Mouse (Mus musculus): ENCODE data around the gene Cnn3. TPM values are rescaled to one million over a fixed set of nuclear protein-coding genes. Genes with fewer than 3 reads are reported as not detected.

Gene Cnn3
- total and polyA plus RNA-seq, 2 experiments = 92.4 to 146 TPM

GRCm38 (mm10) chr3:121448029-121448468, 21.8 kb downstream of the Cnn3 start:
- Histone ChIP-seq H3K4me3 (ENCODE audit: insufficient read depth, low read depth, low read length) (no peak overlapping the region), H3K27me3 (ENCODE audit: control insufficient read depth, insufficient read depth, low read length) (no peaks in the 10 kb centered on the region), H3K27ac (replicated peaks; ENCODE audit: insufficient read depth, low read depth, low read length) (peak overlapping the region; percentile 38), H3K36me3 (ENCODE audit: control insufficient read depth, insufficient read depth, low read length) (peaks cover 28% of the 10 kb centered on the region), H3K9ac (ENCODE audit: low read depth, low read length) (peak overlapping the region; percentile 16), H3K79me2 (ENCODE audit: control insufficient read depth, insufficient read depth, low read length) (peaks cover 42% of the 10 kb centered on the region), H3K4me1 (ENCODE audit: control insufficient read depth, insufficient read depth, low read length) (peaks cover 36% of the 10 kb centered on the region)
- WGBS = 25% methylated on average over 11 of the region's 11 CpGs
- TF ChIP-seq CTCF (IDR thresholded peaks at IDR 0.05; ENCODE audit: low read depth, low read length) = no peak
- TF ChIP-seq POLR2A (IDR thresholded peaks at IDR 0.05; ENCODE audit: extremely low read depth, insufficient read depth, low read length) = no peak
- peak; percentile 62 for DNase-seq (ENCODE audit: extremely low read depth, low read depth, low spot score)

- Histone ChIP-seq H3K36me3 (ENCODE audit: control insufficient read depth, insufficient read depth, low read length) (peaks cover 28% of the 10 kb centered on the region), H3K9ac (ENCODE audit: low read depth, low read length) (no peak overlapping the region), H3K79me2 (ENCODE audit: control insufficient read depth, insufficient read depth, low read length) (peaks cover 38% of the 10 kb centered on the region), H3K27me3 (ENCODE audit: control insufficient read depth, insufficient read depth, low read length) (no peaks in the 10 kb centered on the region), H3K4me1 (ENCODE audit: control insufficient read depth, insufficient read depth, low read length) (peaks cover 34% of the 10 kb centered on the region), H3K27ac (replicated peaks; ENCODE audit: insufficient read depth, low read depth, low read length) (peak overlapping the region; percentile 38), H3K4me3 (ENCODE audit: insufficient read depth, low read depth, low read length) (no peak overlapping the region)
- WGBS = 48% methylated on average over 8 of the region's 8 CpGs
- DNase-seq (ENCODE audit: extremely low read depth, low read depth, low spot score) = peak; percentile 34
- no peak for TF ChIP-seq POLR2A (IDR thresholded peaks at IDR 0.05; ENCODE audit: extremely low read depth, insufficient read depth, low read length)
- TF ChIP-seq CTCF (IDR thresholded peaks at IDR 0.05; ENCODE audit: low read depth, low read length) = no peak
These were observed 22.3 kb downstream of the Cnn3 start for GRCm38 (mm10) chr3:121448606-121449005.

- no peak overlapping the region for H3K4me3 ChIP-seq (ENCODE audit: insufficient read depth, low read depth, low read length)
- peak overlapping the region; percentile 66 for H3K27ac ChIP-seq (replicated peaks; ENCODE audit: insufficient read depth, low read depth, low read length)
- peaks cover 30% of the 10 kb centered on the region; the same call in 1 of the 2 replicates for H3K79me2 ChIP-seq (ENCODE audit: control insufficient read depth, insufficient read depth, low read length)
- DNase-seq (ENCODE audit: extremely low read depth, low read depth, low spot score) = peak; percentile 92
- peaks cover 36% of the 10 kb centered on the region for H3K36me3 ChIP-seq (ENCODE audit: control insufficient read depth, insufficient read depth, low read length)
- H3K9ac ChIP-seq (ENCODE audit: low read depth, low read length) = peak overlapping the region; percentile 59; the same call in 1 of the 2 replicates
- H3K27me3 ChIP-seq (ENCODE audit: control insufficient read depth, insufficient read depth, low read length) = no peaks in the 10 kb centered on the region
- TF ChIP-seq POLR2A (IDR thresholded peaks at IDR 0.05; ENCODE audit: extremely low read depth, insufficient read depth, low read length) = no peak
- peaks cover 27% of the 10 kb centered on the region for H3K4me1 ChIP-seq (ENCODE audit: control insufficient read depth, insufficient read depth, low read length)
- WGBS = 33% methylated on average over 8 of the region's 8 CpGs
These were observed 23.2 kb downstream of the Cnn3 start for GRCm38 (mm10) chr3:121449527-121449926.

- TF ChIP-seq CTCF (IDR thresholded peaks at IDR 0.05; ENCODE audit: low read depth, low read length) = no peak
- TF ChIP-seq POLR2A (IDR thresholded peaks at IDR 0.05; ENCODE audit: extremely low read depth, insufficient read depth, low read length) = no peak
- 93% methylated on average over 10 of the region's 10 CpGs for WGBS
These were observed 25.1 kb downstream of the Cnn3 start for GRCm38 (mm10) chr3:121451404-121451803.

DNA sequence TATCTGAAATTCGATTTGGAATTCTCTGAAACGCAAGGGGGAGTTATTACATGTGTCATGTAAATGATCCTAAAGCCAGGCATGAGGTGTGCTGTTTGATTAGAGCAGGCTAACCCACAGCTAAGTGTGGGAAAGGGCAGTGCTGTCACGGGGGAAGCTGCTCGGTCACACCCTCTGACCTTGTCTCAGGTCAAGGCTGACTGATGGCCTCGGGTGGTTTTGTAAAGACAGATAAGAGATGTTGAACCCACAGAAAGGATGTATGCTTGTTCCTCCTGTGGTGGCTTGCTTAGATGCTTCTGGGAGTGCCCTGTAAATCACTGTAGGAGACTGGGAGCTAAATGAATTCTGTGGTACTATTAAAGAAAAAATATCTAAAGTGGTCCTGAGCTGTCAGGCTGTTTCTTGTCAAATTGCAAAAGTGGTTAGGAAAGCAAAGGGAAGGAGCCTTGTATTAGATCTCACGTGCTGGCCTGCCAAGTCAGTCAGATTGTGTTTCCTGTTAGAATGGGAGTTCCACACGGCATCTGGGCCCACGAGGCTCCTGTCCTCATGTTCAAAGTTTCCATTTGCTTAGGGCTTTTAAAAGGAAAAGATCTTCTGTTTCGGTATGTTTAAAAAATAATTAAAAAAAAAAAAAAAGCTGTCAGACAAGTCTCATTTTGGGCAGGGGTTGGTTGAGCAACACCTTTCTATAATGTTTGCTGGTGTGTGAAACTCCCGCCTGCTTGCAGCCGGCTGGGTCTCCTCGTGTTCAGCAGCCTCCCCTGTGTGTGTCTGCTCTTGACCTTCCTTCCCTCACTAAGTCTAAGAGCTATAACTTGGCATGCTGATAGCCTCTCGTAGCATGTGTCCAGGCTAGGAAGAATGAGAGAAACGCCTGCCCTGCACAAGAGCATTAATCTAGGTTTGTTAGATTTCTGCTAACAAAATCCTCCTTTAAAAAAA, 32.5 kb downstream of the Cnn3 start:
- peaks cover 48% of the 10 kb centered on the region for H3K36me3 ChIP-seq (ENCODE audit: control insufficient read depth, insufficient read depth, low read length)
- no peak overlapping the region for H3K27ac ChIP-seq (replicated peaks; ENCODE audit: insufficient read depth, low read depth, low read length)
- peaks cover 2% of the 10 kb centered on the region; the same call in 1 of the 2 replicates for H3K4me1 ChIP-seq (ENCODE audit: control insufficient read depth, insufficient read depth, low read length)
- WGBS = 56% methylated on average over 14 of the region's 14 CpGs
- H3K27me3 ChIP-seq (ENCODE audit: control insufficient read depth, insufficient read depth, low read length) = no peaks in the 10 kb centered on the region
- no peak overlapping the region for H3K9ac ChIP-seq (ENCODE audit: low read depth, low read length)
- H3K79me2 ChIP-seq (ENCODE audit: control insufficient read depth, insufficient read depth, low read length) = no peaks in the 10 kb centered on the region
- peak; percentile 38 for DNase-seq (ENCODE audit: extremely low read depth, low read depth, low spot score)
- no peak overlapping the region for H3K4me3 ChIP-seq (ENCODE audit: insufficient read depth, low read depth, low read length)
- no peak for TF ChIP-seq CTCF (IDR thresholded peaks at IDR 0.05; ENCODE audit: low read depth, low read length)
- no peak for TF ChIP-seq POLR2A (IDR thresholded peaks at IDR 0.05; ENCODE audit: extremely low read depth, insufficient read depth, low read length)

More at GRCm38 (mm10) chr3:121451404-121451803, 25.1 kb downstream of the Cnn3 start:
- H3K27me3 ChIP-seq (ENCODE audit: control insufficient read depth, insufficient read depth, low read length) = no peaks in the 10 kb centered on the region
- H3K79me2 ChIP-seq (ENCODE audit: control insufficient read depth, insufficient read depth, low read length) = peaks cover 23% of the 10 kb centered on the region; the same call in 1 of the 2 replicates
- H3K4me1 ChIP-seq (ENCODE audit: control insufficient read depth, insufficient read depth, low read length) = peaks cover 20% of the 10 kb centered on the region
- H3K4me3 ChIP-seq (ENCODE audit: insufficient read depth, low read depth, low read length) = no peak overlapping the region
- DNase-seq (ENCODE audit: extremely low read depth, low read depth, low spot score) = no peak
- H3K9ac ChIP-seq (ENCODE audit: low read depth, low read length) = no peak overlapping the region
- H3K36me3 ChIP-seq (ENCODE audit: control insufficient read depth, insufficient read depth, low read length) = peaks cover 48% of the 10 kb centered on the region
- no peak overlapping the region for H3K27ac ChIP-seq (replicated peaks; ENCODE audit: insufficient read depth, low read depth, low read length)

All from liver, adult 2 months (tissue).